Mouse (Mus musculus) cerebellum, adult 2 months (tissue): ENCODE measurements at regions not wholly inside any gene's neighbourhood (a gene's known extent, or its start where the extent isn't known, plus 50 kb on each side); places are given as distances from the start of the nearest gene placed in this dataset.

Source experiments
- DNase-seq, 2 experiments: peaks; one replicate each; pipeline ENCODE4 v3.0.0; 2021
- H3K27ac ChIP-seq: fragments of 200-500 bp; 2 replicates; pipeline ENCODE4 v1.5.1; 2012; ENCODE audit warnings: low read length, control low read depth, inconsistent platforms; ENCODE audit not compliant: insufficient read depth
- H3K27me3 ChIP-seq: fragments of 200-500 bp; 2 replicates; pipeline ENCODE4 v1.6.1; 2012; ENCODE audit warnings: inconsistent platforms, mild to moderate bottlenecking, low read length, moderate library complexity; ENCODE audit not compliant: control insufficient read depth, insufficient read depth
- H3K4me1 ChIP-seq: fragments of 200-500 bp; 2 replicates; pipeline ENCODE4 v1.6.1; 2011; ENCODE audit warnings: low read length; ENCODE audit not compliant: control insufficient read depth, insufficient read depth
- H3K4me3 ChIP-seq: fragments of 200-500 bp; replicated peaks from 2 replicates; pipeline ENCODE3; 2011; ENCODE audit warnings: mild to moderate bottlenecking, low read depth, low read length, control low read depth; ENCODE audit not compliant: insufficient read depth
- CTCF ChIP-seq: fragments of 200-500 bp; IDR thresholded peaks from 2 replicates; pipeline ENCODE4 v1.5.1; 2011; ENCODE audit warnings: low read depth, mild to moderate bottlenecking, control low read depth, low read length, moderate library complexity, borderline replicate concordance; ENCODE audit not compliant: insufficient read depth
- POLR2A ChIP-seq: fragments of 200-500 bp; IDR thresholded peaks from 2 replicates; pipeline ENCODE4 v1.6.1; 2011; ENCODE audit warnings: low read length, control low read depth, borderline replicate concordance; ENCODE audit not compliant: insufficient read depth
- WGBS: fragments of 180-500 bp; shearing (Covaris S2); methylation state at CpG from one replicate; pipeline ENCODE4 v1.1.7; 2018; 5-methylcytosine and 5-hydroxymethylcytosine counted together

DNA sequence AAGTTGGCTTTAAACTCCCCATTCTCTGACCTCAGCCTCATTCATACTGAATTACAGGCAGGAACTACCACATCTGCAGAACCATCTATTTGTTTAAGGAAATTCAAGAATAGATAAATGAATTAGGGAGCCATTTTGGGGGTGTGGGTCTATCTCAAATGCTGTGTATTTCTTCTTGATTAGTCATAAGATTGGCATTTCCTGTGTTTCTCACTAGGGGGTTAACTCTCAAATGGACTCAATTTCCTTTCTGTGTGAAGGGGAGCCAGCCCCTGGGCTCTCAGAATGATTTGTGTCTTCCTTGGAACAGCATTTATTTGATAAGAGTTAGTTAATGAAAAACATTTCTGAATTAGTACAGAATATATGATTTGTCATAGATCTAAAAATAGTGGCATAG is 196.8 kb upstream of the Nbea start:
- no peaks in the 10 kb centered on the region for H3K4me1 ChIP-seq
- TF ChIP-seq POLR2A = no peak
- no peak for TF ChIP-seq CTCF

DNA sequence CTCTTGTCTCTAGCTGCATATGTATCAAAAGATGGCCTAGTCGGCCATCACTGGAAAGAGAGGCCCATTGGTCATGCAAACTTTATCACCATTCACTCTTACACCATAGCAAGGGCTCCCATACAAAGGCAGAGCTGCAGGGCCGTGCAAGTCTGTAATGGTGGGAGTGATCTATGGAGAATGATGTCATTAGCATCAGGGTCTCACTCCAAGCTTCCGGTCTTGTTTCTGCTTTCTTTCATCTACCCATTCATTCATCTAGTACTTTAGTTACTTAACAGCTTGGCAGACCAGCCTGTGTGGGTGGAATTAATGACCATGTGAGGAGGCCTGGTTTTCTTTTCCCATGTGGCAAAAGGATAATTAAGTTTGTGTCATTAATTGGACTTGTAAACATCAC is 196.0 kb upstream of the Nbea start:
- no peak overlapping the region for H3K4me3 ChIP-seq
- DNase-seq = no peak
- H3K27ac ChIP-seq = no peak overlapping the region
- no peak for TF ChIP-seq CTCF
- no peak for TF ChIP-seq POLR2A
- H3K4me1 ChIP-seq = no peaks in the 10 kb centered on the region
- 79% methylated on average over 3 of the region's 3 CpGs for WGBS
- no peaks in the 10 kb centered on the region for H3K27me3 ChIP-seq

More for the DNA sequence above, 196.8 kb upstream of the Nbea start:
- Histone ChIP-seq H3K4me3 (no peak overlapping the region), H3K27ac (no peak overlapping the region), H3K27me3 (no peaks in the 10 kb centered on the region)
- DNase-seq = no peak

DNA sequence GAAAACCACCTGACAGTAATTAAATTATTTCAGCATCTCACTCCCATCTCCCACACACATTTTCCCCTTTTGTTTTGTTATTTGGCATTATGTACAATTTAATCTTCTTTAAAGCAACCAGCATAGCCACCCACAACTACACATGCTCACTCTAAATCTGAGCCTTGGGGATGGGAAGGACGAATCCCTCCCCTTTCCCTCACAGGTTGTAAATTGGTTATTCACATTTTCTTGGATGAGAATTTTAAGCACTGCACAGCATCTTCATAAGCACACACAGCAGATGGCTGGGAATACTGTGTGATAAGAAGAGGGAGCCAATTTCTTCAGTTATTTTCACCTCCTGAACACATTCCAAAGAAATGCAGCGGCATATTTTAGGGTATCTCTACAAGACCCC is 179.0 kb upstream of the Nbea start:
- no peak for DNase-seq
- 48% methylated on average over 2 of the region's 2 CpGs for WGBS
- Histone ChIP-seq H3K27ac (no peak overlapping the region), H3K4me3 (no peak overlapping the region), H3K4me1 (no peaks in the 10 kb centered on the region), H3K27me3 (no peaks in the 10 kb centered on the region)
- TF ChIP-seq CTCF (no peak), POLR2A (no peak)

DNA sequence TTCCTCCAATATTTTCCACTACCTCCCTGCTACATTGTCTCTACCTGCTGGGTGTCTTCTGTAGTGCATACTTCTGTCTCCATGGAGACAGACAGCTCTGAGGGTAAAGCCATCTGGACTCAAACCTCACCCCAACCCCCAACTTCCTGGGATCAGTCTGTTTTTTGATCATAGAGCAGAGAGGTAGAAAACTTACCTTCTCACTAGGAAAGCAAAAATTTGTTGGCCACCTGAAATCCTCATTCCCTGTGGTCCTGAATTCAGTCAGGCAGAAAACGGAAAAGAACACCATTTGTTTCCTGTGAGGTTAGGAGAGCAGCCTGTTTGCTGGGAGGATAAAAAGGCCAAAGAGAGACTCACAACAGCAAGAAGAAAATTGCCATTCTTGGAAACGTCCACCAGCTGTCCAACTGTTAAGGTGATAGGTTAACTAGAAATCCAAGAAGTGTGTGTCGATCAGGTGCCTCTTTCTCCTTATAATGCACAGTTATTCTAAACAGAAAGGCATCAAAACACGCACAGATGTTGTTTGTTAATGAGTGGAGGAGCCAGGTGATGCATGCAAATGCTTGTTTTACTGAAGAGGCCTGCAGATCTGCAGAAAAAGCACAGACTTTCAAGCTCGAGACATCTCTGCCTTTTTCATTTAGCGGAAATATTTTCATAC is 173.7 kb upstream of the Nbea start:
- Histone ChIP-seq H3K27me3 (no peaks in the 10 kb centered on the region), H3K4me1 (peaks cover 4% of the 10 kb centered on the region; the same call in 1 of the 2 replicates), H3K4me3 (no peak overlapping the region), H3K27ac (no peak overlapping the region)
- TF ChIP-seq CTCF (no peak), POLR2A (no peak)
- DNase-seq = peak; percentile 42 to 70
- 43% methylated on average over 6 of the region's 6 CpGs for WGBS

DNA sequence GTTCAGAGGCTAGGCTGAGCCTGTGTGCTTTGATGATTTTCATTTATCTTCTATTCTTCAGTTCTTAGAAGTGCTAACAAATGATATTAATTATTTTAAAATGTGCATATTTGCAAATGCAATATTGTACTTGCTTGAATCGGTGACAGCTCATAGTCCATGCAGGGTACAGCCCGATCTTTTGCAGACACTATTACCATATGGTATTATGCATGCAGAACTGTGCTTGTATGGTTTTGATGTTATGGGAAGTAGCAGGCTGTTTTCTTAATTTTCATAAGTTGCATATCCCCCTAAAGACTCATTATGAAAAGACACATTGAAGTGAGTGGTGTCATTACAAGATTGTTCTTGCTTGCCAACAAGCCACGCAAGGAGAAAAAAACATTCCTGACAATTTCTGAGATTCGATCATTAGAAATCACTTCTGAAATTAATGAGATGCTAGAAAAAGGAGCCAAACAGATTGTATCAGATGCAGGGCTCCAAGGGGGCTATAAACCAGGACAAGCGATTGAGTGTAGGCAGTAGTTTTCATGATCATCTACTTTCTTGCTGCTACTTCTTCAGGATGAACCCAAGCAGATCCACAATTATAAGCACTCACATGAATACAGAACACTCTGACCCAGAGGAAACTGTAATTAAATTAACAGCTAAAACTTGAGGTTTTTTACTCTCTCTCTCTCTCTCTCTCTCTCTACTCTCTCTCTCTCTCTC is 172.8 kb upstream of the Nbea start:
- H3K4me3 ChIP-seq = no peak overlapping the region
- DNase-seq = no peak
- H3K4me1 ChIP-seq = peaks cover 4% of the 10 kb centered on the region; the same call in 1 of the 2 replicates
- no peak overlapping the region for H3K27ac ChIP-seq
- no peaks in the 10 kb centered on the region for H3K27me3 ChIP-seq
- TF ChIP-seq CTCF = no peak
- no peak for TF ChIP-seq POLR2A
- 72% methylated on average over 5 of the region's 5 CpGs for WGBS
